Mouse (Mus musculus): ENCODE results near the gene Tmem123. TPM values are rescaled to one million over a fixed set of nuclear protein-coding genes. Genes with fewer than 3 reads are reported as not detected.

Tmem123 gene
- 123 and 128 TPM in 2 replicates for polyA plus RNA-seq (2012; rRNA removed)

DNA sequence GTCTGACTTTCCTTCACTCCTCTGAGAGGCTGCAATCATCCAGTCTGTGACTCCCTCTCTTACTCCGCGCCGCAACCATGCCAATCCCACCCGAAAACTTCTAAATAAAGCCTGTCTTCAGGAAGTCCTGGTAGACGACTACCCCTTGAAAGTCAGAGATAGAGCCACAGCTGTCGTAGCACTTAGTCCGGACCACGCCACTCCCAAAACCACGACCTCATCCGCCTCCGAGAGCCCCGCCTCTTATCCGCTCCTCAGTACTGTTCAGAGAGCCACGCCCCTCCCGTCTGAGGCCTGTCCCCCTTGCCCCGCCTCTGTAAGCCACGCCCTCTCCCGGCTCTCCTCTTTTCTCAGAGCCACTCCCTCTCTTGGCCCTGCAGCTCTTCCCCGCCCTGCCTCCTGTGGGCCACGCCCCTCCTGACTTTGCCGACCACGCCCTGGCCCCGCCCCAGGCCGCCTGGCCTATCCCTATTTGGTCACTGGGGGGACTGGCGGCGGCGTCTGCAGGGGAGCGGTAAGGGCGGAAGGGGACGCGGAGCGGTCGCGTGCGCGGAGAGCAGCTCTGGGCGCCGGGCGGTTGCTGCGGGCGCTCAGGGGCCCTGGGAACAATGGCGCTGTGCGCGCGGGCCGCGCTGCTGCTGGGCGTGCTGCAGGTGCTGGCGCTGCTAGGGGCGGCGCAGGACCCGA lies at the start of gene Tmem123:
Gene Tmem123, plus strand, starts transcription at position 428 of the 687 bp plus-strand sequence.
- Histone ChIP-seq H3K36me3 (ENCODE audit: control insufficient read depth, insufficient read depth, low read length) (peaks cover 4% of the 10 kb centered on the region), H3K4me3 (ENCODE audit: control insufficient read depth, insufficient read depth, low read length) (peak within 1 kb of the TSS; percentile 86), H3K4me1 (replicated peaks; ENCODE audit: control insufficient read depth, insufficient read depth, low read length) (peaks cover 10% of the 10 kb centered on the region), H3K27me3 (ENCODE audit: control insufficient read depth, insufficient read depth, low read length) (no peaks in the 10 kb centered on the region), H3K27ac (ENCODE audit: control insufficient read depth, insufficient read depth, low read length) (peak within 1 kb of the TSS; percentile 93)
- WGBS: under 1% methylated on average over 52 of the region's 52 CpGs
- peak; percentile 100 for DNase-seq
- TF ChIP-seq CTCF (IDR thresholded peaks at IDR 0.05; ENCODE audit: borderline replicate concordance, control insufficient read depth, extremely low read depth, insufficient read depth, low read length, poor library complexity) (peak; percentile 81; the same call in 1 of the 2 replicates), POLR2A (IDR thresholded peaks at IDR 0.05; ENCODE audit: control insufficient read depth, extremely low read depth, insufficient read depth, low read length, poor library complexity) (peak; percentile 91)

DNA sequence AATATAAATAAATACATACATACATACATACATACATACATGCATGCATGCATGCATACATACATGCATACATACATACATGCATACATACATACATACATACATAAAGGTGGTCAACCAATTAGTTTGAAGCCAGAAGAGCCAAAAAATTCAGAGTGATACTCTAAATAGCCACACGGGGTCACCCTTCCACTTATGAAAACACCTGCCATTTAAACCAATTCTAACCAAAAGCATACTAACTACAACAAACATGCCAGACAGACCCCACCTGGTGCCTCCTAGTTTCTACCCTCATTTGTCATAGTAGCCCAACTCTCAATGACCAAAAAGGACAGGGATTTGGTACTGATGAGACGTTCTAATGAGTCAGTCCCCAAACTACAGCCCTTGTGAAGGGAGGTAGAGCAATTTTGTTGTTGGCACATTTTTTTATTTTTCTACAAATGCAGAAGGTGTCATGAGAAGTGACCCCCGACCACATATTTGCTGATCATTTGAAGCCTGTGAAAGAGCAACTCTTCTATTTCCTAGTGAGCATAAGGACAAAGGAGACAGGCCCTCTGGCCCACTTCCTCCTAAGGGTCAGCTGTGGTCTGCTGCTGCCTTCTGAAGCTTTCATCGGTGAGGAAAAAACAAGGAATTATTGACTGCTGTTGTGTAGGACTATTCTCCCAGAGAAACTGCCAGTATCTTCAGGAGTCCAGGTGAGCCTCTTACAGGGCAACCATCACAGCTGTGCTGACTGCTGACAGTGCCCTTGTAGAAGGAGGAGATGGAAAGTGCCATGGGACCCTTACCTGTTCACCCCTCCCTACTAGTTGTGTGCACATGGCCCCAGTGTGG lies 49.6 kb upstream of the Tmem123 start:
- H3K36me3 ChIP-seq (ENCODE audit: control insufficient read depth, insufficient read depth, low read length): no peaks in the 10 kb centered on the region
- TF ChIP-seq POLR2A (IDR thresholded peaks at IDR 0.05; ENCODE audit: control insufficient read depth, extremely low read depth, insufficient read depth, low read length, poor library complexity) (no peak), CTCF (IDR thresholded peaks at IDR 0.05; ENCODE audit: borderline replicate concordance, control insufficient read depth, extremely low read depth, insufficient read depth, low read length, poor library complexity) (no peak)
- DNase-seq: peak; percentile 61
- WGBS: 41% methylated on average over 4 of the region's 4 CpGs
- H3K27ac ChIP-seq (ENCODE audit: control insufficient read depth, insufficient read depth, low read length): no peak overlapping the region
- no peaks in the 10 kb centered on the region for H3K4me1 ChIP-seq (replicated peaks; ENCODE audit: control insufficient read depth, insufficient read depth, low read length)
- no peaks in the 10 kb centered on the region for H3K27me3 ChIP-seq (ENCODE audit: control insufficient read depth, insufficient read depth, low read length)
- no peak overlapping the region for H3K4me3 ChIP-seq (ENCODE audit: control insufficient read depth, insufficient read depth, low read length)

DNA sequence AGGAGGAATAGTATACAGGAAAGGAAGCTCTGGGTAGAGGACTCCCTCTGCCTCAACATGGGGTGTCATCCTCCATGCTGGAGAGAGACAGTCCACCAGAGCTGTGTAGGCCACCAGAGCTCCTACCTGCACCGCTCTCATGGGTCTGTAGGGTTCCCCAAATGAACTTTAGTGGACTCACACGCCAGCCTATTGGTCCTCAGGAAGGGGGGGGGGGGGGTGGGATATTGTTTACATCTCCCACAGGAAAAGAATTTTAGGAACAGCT lies 49.0 kb upstream of the Tmem123 start:
- H3K27ac ChIP-seq (ENCODE audit: control insufficient read depth, insufficient read depth, low read length): no peak overlapping the region
- 89% methylated on average over 2 of the region's 2 CpGs for WGBS
- no peaks in the 10 kb centered on the region for H3K27me3 ChIP-seq (ENCODE audit: control insufficient read depth, insufficient read depth, low read length)
- TF ChIP-seq POLR2A (IDR thresholded peaks at IDR 0.05; ENCODE audit: control insufficient read depth, extremely low read depth, insufficient read depth, low read length, poor library complexity): no peak
- no peak for TF ChIP-seq CTCF (IDR thresholded peaks at IDR 0.05; ENCODE audit: borderline replicate concordance, control insufficient read depth, extremely low read depth, insufficient read depth, low read length, poor library complexity)
- H3K4me3 ChIP-seq (ENCODE audit: control insufficient read depth, insufficient read depth, low read length): no peak overlapping the region
- no peaks in the 10 kb centered on the region for H3K4me1 ChIP-seq (replicated peaks; ENCODE audit: control insufficient read depth, insufficient read depth, low read length)
- no peak for DNase-seq
- H3K36me3 ChIP-seq (ENCODE audit: control insufficient read depth, insufficient read depth, low read length): no peaks in the 10 kb centered on the region

DNA sequence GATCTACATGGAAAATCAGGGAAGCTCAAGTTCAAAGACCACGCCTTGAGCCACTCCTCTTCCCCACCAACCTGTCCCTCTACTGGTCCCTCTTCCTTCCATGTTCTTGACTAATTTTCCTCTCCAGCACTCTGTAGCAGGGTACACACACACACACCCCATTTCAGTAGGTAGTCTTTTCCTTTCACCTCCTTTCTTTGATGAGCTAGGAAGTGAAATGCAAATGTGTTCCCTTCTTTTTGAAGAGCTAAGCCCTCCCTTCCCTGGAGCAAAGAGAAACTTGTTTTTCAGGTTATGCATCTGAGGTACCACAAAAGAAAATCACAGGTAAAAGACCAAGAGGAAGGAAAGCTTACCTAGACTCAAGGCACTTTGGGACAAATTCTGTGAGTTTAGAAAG lies 42.3 kb upstream of the Tmem123 start:
- Histone ChIP-seq H3K27ac (ENCODE audit: control insufficient read depth, insufficient read depth, low read length) (no peak overlapping the region), H3K36me3 (ENCODE audit: control insufficient read depth, insufficient read depth, low read length) (no peaks in the 10 kb centered on the region), H3K4me1 (replicated peaks; ENCODE audit: control insufficient read depth, insufficient read depth, low read length) (no peaks in the 10 kb centered on the region), H3K27me3 (ENCODE audit: control insufficient read depth, insufficient read depth, low read length) (no peaks in the 10 kb centered on the region), H3K4me3 (ENCODE audit: control insufficient read depth, insufficient read depth, low read length) (no peak overlapping the region)
- no peak for TF ChIP-seq POLR2A (IDR thresholded peaks at IDR 0.05; ENCODE audit: control insufficient read depth, extremely low read depth, insufficient read depth, low read length, poor library complexity)
- TF ChIP-seq CTCF (IDR thresholded peaks at IDR 0.05; ENCODE audit: borderline replicate concordance, control insufficient read depth, extremely low read depth, insufficient read depth, low read length, poor library complexity): no peak
- DNase-seq: no peak
- 100% methylated on average over 1 of the region's 1 CpGs for WGBS

DNA sequence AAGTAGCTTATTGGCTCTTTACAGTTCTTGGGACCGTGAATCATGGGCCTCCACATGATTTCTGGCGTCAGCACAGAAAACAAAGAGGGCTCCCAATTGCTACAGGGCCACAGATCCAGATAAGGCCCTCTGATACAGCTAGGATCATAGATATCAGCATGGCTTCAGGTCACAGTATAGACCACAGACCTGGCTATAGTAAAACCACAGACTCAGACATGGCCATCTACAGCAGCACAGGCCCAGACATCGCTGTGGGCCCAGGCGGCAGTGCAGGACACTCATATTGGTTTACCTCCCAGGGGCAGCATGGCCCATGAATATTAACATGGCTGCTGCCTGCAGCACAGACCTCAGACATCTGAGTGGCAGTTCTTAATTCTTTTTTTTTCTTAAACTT lies 34.8 kb upstream of the Tmem123 start:
- Histone ChIP-seq H3K27ac (ENCODE audit: control insufficient read depth, insufficient read depth, low read length) (no peak overlapping the region), H3K4me1 (replicated peaks; ENCODE audit: control insufficient read depth, insufficient read depth, low read length) (peaks cover 4% of the 10 kb centered on the region; the same call in 1 of the 2 replicates), H3K4me3 (ENCODE audit: control insufficient read depth, insufficient read depth, low read length) (no peak overlapping the region), H3K36me3 (ENCODE audit: control insufficient read depth, insufficient read depth, low read length) (no peaks in the 10 kb centered on the region), H3K27me3 (ENCODE audit: control insufficient read depth, insufficient read depth, low read length) (no peaks in the 10 kb centered on the region)
- no peak for DNase-seq
- TF ChIP-seq POLR2A (IDR thresholded peaks at IDR 0.05; ENCODE audit: control insufficient read depth, extremely low read depth, insufficient read depth, low read length, poor library complexity): no peak
- TF ChIP-seq CTCF (IDR thresholded peaks at IDR 0.05; ENCODE audit: borderline replicate concordance, control insufficient read depth, extremely low read depth, insufficient read depth, low read length, poor library complexity): no peak
- 93% methylated on average over 4 of the region's 4 CpGs for WGBS

DNA sequence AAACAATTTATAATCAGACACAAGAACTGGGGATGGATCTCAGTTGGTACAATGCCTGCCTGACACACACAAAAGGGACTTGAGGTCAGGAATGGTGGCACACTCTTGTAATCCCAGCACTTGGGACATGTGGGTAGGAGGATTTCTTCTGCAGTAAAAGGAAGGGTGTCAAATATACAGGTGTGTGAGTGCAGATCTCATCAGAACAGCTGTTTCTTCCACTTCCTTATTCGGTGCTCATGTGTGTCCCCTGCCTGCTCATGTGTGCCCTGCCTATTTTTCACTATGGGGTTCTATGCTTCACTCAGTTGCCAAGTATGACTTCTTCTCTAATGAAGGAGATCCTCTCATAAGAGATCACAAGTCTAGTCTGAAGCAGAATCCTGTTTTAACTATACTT lies 21.1 kb upstream of the Tmem123 start:
- 19% methylated on average over 1 of the region's 1 CpGs for WGBS

More for the DNA sequence above, 21.1 kb upstream of the Tmem123 start:
- no peak for TF ChIP-seq POLR2A (IDR thresholded peaks at IDR 0.05; ENCODE audit: control insufficient read depth, extremely low read depth, insufficient read depth, low read length, poor library complexity)
- no peak for TF ChIP-seq CTCF (IDR thresholded peaks at IDR 0.05; ENCODE audit: borderline replicate concordance, control insufficient read depth, extremely low read depth, insufficient read depth, low read length, poor library complexity)
- Histone ChIP-seq H3K4me1 (replicated peaks; ENCODE audit: control insufficient read depth, insufficient read depth, low read length) (no peaks in the 10 kb centered on the region), H3K4me3 (ENCODE audit: control insufficient read depth, insufficient read depth, low read length) (no peak overlapping the region), H3K27ac (ENCODE audit: control insufficient read depth, insufficient read depth, low read length) (no peak overlapping the region), H3K36me3 (ENCODE audit: control insufficient read depth, insufficient read depth, low read length) (no peaks in the 10 kb centered on the region), H3K27me3 (ENCODE audit: control insufficient read depth, insufficient read depth, low read length) (no peaks in the 10 kb centered on the region)
- no peak for DNase-seq

Data from thymus, adult 2 months (tissue).